Mouse (Mus musculus) kidney, embryonic 15.5 days (tissue): ENCODE measurements around the gene Exo5. TPM values are rescaled to one million over a fixed set of nuclear protein-coding genes. Genes with fewer than 3 reads are reported as not detected.

Experiments used
- ATAC-seq: fragments of 200-750 bp; cut with Nextera tagmentation; replicated peaks from 2 replicates; pipeline ENCODE4 v1.8.0; 2017; ENCODE audit warnings: moderate TSS enrichment; ENCODE audit not compliant: low FRiP score
- H3K27ac ChIP-seq: fragments of 300-500 bp; sonication (generic); 2 replicates; pipeline ENCODE4 v1.5.1; 2015; ENCODE audit warnings: mild to moderate bottlenecking, inconsistent platforms
- H3K27me3 ChIP-seq: fragments of 300-500 bp; sonication (generic); 2 replicates; pipeline ENCODE4 v1.6.1; 2015; ENCODE audit warnings: inconsistent platforms
- H3K36me3 ChIP-seq: fragments of 300-500 bp; sonication (generic); 2 replicates; pipeline ENCODE4 v1.6.1; 2015; ENCODE audit warnings: inconsistent platforms
- H3K4me1 ChIP-seq: fragments of 300-500 bp; sonication (generic); 2 replicates; pipeline ENCODE4 v1.6.1; 2015; ENCODE audit warnings: inconsistent platforms
- H3K4me2 ChIP-seq: fragments of 300-500 bp; sonication (generic); 2 replicates; pipeline ENCODE4 v1.6.1; 2015; ENCODE audit warnings: moderate library complexity, mild to moderate bottlenecking, inconsistent platforms
- H3K4me3 ChIP-seq: fragments of 300-500 bp; sonication (generic); replicated peaks from 2 replicates; pipeline ENCODE4 v1.5.1; 2015; ENCODE audit warnings: mild to moderate bottlenecking, inconsistent platforms
- H3K9ac ChIP-seq: fragments of 300-500 bp; sonication (generic); 2 replicates; pipeline ENCODE4 v1.6.1; 2015; ENCODE audit warnings: mild to moderate bottlenecking, inconsistent platforms
- H3K9me3 ChIP-seq: fragments of 300-500 bp; sonication (generic); replicated peaks from 2 replicates; pipeline ENCODE4 v1.6.1; 2016; ENCODE audit warnings: inconsistent platforms
- WGBS: fragments of 180-500 bp; shearing (Covaris S2); methylation state at CpG from one replicate; pipeline ENCODE4 v1.1.7; 2015; ENCODE audit warnings: mixed read lengths; 5-methylcytosine and 5-hydroxymethylcytosine counted together
- polyA plus RNA-seq: library from polyadenylated mRNA; unstranded; fragments of >200 nt; fragmentation: Nextera tagmentation; extraction: Ambion mirVana; gene quantifications from 2 replicates; pipeline ENCODE4 v1.2.1, GENCODE M21; 2015

Gene Exo5
- polyA plus RNA-seq, 1 experiment from 2014 or later, result 32.7 TPM

- H3K36me3 ChIP-seq, result no peaks in the 10 kb centered on the region
- no peak for ATAC-seq
- 78% methylated on average over 7 of the region's 7 CpGs for WGBS
- no peaks in the 10 kb centered on the region for H3K9me3 ChIP-seq
- no peak overlapping the region for H3K4me3 ChIP-seq
- no peaks in the 10 kb centered on the region for H3K27me3 ChIP-seq
- H3K4me1 ChIP-seq, result peaks cover 14% of the 10 kb centered on the region
- no peak overlapping the region for H3K9ac ChIP-seq
- no peak overlapping the region for H3K27ac ChIP-seq
- H3K4me2 ChIP-seq, result no peak overlapping the region
Measured at GRCm38 (mm10) chr4:120895810-120896584, 28.8 kb downstream of the Exo5 start.

DNA sequence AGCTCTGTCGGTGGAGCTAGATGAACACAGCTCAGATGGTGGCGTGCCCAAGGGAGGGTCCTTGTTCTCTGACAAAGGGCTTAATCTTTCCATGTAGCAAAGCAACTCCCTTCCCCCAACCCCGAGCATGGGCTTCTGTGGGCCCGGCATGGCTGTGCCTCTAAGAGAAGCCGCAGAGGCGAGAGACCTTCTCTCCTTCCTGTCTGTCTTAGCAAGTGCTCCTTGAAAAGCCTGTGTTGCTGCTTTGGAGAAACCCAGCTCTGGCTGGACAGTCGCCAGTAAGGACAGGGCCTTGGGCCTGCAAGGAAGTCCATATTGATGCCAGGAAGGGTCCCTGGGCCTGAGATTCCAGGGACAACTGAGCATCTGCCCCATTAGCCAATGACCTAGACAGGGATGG is 29.6 kb downstream of the Exo5 start:
- WGBS, result 83% methylated on average over 7 of the region's 7 CpGs
- Histone ChIP-seq H3K4me3 (no peak overlapping the region), H3K4me1 (peaks cover 14% of the 10 kb centered on the region), H3K4me2 (no peak overlapping the region), H3K36me3 (no peaks in the 10 kb centered on the region), H3K27ac (no peak overlapping the region), H3K9ac (no peak overlapping the region), H3K27me3 (no peaks in the 10 kb centered on the region), H3K9me3 (no peaks in the 10 kb centered on the region)
- no peak for ATAC-seq

- H3K9me3 ChIP-seq, result no peaks in the 10 kb centered on the region
- H3K36me3 ChIP-seq, result no peaks in the 10 kb centered on the region
- H3K27me3 ChIP-seq, result no peaks in the 10 kb centered on the region
- H3K4me1 ChIP-seq, result peaks cover 14% of the 10 kb centered on the region
- 70% methylated on average over 11 of the region's 11 CpGs for WGBS
- ATAC-seq, result no peak
- H3K4me2 ChIP-seq, result no peak overlapping the region
- H3K9ac ChIP-seq, result no peak overlapping the region
- no peak overlapping the region for H3K4me3 ChIP-seq
- no peak overlapping the region for H3K27ac ChIP-seq
Measured at GRCm38 (mm10) chr4:120894584-120894983, 30.2 kb downstream of the Exo5 start.

- H3K27me3 ChIP-seq, result no peaks in the 10 kb centered on the region
- no peak overlapping the region for H3K4me2 ChIP-seq
- peaks cover 17% of the 10 kb centered on the region for H3K4me1 ChIP-seq
- H3K9ac ChIP-seq, result no peak overlapping the region
- H3K4me3 ChIP-seq, result no peak overlapping the region
- 37% methylated on average over 11 of the region's 11 CpGs for WGBS
- H3K36me3 ChIP-seq, result no peaks in the 10 kb centered on the region
- no peaks in the 10 kb centered on the region for H3K9me3 ChIP-seq
- no peak overlapping the region for H3K27ac ChIP-seq
- peak; percentile 31; the same call in 1 of the 2 replicates for ATAC-seq
Measured at GRCm38 (mm10) chr4:120893656-120894401, 31.0 kb downstream of the Exo5 start.

DNA sequence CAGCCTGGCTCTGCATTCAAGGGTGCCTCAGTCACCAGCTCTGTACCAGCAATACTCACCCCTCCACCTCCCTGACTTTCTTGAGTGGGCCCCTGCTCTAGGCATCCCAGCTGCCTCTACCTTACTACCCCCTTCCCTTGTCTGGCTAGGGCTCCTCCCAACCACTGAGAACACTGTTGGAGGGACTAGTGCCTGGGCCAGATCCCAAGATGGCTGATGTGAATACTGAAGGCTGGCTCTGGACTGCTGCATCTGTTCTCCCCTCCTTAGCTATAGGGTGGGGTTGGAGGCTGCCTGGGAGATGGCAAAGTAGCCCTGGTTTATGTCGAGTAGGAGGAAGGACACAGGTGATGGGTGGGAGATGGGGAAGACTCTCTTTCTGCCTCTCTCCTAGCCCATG is 32.3 kb downstream of the Exo5 start:
- Histone ChIP-seq H3K4me3 (no peak overlapping the region), H3K27me3 (no peaks in the 10 kb centered on the region), H3K4me2 (no peak overlapping the region), H3K36me3 (no peaks in the 10 kb centered on the region), H3K9me3 (no peaks in the 10 kb centered on the region), H3K27ac (no peak overlapping the region), H3K4me1 (peaks cover 17% of the 10 kb centered on the region), H3K9ac (no peak overlapping the region)
- no peak for ATAC-seq
- 73% methylated on average over 1 of the region's 1 CpGs for WGBS

GRCm38 (mm10) chr4:120891960-120892359 is 32.9 kb downstream of the Exo5 start:
- peaks cover 17% of the 10 kb centered on the region for H3K4me1 ChIP-seq
- H3K4me2 ChIP-seq, result no peak overlapping the region
- no peak overlapping the region for H3K9ac ChIP-seq
- no peaks in the 10 kb centered on the region for H3K27me3 ChIP-seq
- no peak for ATAC-seq
- H3K27ac ChIP-seq, result no peak overlapping the region
- H3K9me3 ChIP-seq, result no peaks in the 10 kb centered on the region
- H3K36me3 ChIP-seq, result no peaks in the 10 kb centered on the region
- H3K4me3 ChIP-seq, result no peak overlapping the region

GRCm38 (mm10) chr4:120890754-120891440 is 33.9 kb downstream of the Exo5 start:
- Histone ChIP-seq H3K9me3 (no peaks in the 10 kb centered on the region), H3K36me3 (no peaks in the 10 kb centered on the region), H3K4me2 (no peak overlapping the region), H3K9ac (no peak overlapping the region), H3K4me1 (peaks cover 19% of the 10 kb centered on the region), H3K4me3 (no peak overlapping the region), H3K27me3 (no peaks in the 10 kb centered on the region), H3K27ac (no peak overlapping the region)
- no peak for ATAC-seq
- WGBS, result 65% methylated on average over 11 of the region's 11 CpGs

DNA sequence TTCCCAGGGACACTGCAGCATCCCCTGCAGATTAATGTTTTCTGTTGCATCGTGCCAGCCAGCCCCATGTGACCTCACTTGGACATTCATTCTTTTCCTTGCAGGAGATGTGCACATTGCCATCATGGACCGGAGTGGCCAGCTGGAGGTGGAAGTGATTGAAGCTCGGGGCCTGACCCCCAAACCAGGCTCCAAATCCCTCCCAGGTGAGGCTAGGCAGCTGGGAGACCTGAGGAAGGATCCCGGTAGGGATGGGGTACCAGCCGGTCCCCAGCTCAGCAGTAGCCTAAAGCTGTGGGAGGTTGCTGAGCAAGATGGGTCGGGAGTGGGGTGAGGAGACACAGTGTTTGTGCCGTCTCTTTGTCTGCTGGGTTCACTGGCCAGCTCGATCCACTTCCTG is 35.9 kb downstream of the Exo5 start:
- no peak overlapping the region for H3K4me2 ChIP-seq
- no peak for ATAC-seq
- peaks cover 19% of the 10 kb centered on the region for H3K4me1 ChIP-seq
- H3K27ac ChIP-seq, result no peak overlapping the region
- no peaks in the 10 kb centered on the region for H3K36me3 ChIP-seq
- H3K27me3 ChIP-seq, result no peaks in the 10 kb centered on the region
- H3K9me3 ChIP-seq, result no peaks in the 10 kb centered on the region
- no peak overlapping the region for H3K4me3 ChIP-seq
- WGBS, result 63% methylated on average over 8 of the region's 8 CpGs
- no peak overlapping the region for H3K9ac ChIP-seq

DNA sequence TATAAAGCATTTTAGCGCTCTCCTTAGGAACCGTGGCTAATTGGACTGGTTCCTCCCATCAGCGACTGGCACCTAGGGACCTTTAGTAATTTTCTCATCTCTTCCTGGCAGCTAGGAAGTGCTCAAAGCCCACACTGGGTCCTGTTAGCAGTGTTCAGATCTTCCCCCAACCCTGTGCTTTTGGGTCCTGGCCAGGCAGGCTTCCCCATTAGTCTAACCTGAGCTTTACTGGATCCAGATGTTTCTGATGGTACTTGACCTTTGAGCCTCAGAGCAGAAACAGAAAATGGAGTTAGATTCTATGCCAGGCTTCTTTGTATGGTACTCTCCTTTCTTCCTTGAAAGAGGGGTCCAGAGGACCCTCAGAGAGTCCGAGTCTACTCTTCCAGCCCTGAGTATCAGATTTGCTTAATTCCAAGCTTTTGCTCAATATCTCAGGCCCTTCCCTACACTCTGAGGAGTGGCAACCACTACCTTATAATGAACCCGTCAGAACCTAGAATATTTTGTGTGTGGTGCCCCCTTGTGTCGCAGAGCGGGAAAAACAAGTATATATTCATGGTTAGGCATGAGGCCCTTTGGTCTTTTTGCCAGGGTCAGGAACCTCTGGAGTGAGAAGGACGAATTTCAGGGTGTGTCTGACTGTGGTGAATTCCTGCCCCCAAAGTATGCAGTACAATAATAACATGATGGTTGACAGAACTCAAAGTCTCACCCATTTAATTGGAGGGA is 37.3 kb downstream of the Exo5 start:
- Histone ChIP-seq H3K9me3 (no peaks in the 10 kb centered on the region), H3K36me3 (no peaks in the 10 kb centered on the region), H3K9ac (no peak overlapping the region), H3K4me2 (no peak overlapping the region), H3K27ac (no peak overlapping the region), H3K27me3 (no peaks in the 10 kb centered on the region), H3K4me1 (peaks cover 10% of the 10 kb centered on the region), H3K4me3 (no peak overlapping the region)
- no peak for ATAC-seq
- WGBS, result 34% methylated on average over 8 of the region's 8 CpGs

- ATAC-seq, result no peak
Measured at GRCm38 (mm10) chr4:120886811-120887210, 38.0 kb downstream of the Exo5 start.

DNA sequence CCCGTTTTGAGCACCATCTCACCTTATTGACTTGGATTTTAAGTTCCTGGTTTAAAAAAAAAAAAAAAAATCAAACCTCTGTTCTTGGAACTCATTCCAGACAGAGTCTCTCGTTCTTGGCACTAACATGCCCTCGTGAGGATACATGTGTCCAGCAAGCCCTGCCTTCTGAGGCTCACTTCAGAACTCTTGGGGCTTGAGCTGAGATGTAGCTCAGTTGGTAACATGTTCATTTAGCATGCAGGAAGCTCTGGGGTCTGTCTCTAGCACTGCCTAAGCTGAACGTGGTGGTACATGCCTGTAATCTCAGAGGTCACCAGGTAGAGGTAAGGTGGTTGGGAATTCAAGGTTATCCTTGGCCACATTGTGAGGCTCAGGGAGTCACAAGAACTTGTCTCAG is 38.7 kb downstream of the Exo5 start:
- no peak for ATAC-seq
- Histone ChIP-seq H3K4me2 (no peak overlapping the region), H3K4me3 (no peak overlapping the region), H3K27me3 (no peaks in the 10 kb centered on the region), H3K36me3 (no peaks in the 10 kb centered on the region), H3K27ac (no peak overlapping the region), H3K9me3 (no peaks in the 10 kb centered on the region), H3K9ac (no peak overlapping the region), H3K4me1 (peaks cover 12% of the 10 kb centered on the region)
- 47% methylated on average over 4 of the region's 4 CpGs for WGBS

More at GRCm38 (mm10) chr4:120886811-120887210, 38.0 kb downstream of the Exo5 start:
- Histone ChIP-seq H3K4me2 (no peak overlapping the region), H3K4me1 (peaks cover 12% of the 10 kb centered on the region), H3K27me3 (no peaks in the 10 kb centered on the region), H3K27ac (no peak overlapping the region), H3K9ac (no peak overlapping the region), H3K9me3 (no peaks in the 10 kb centered on the region), H3K4me3 (no peak overlapping the region), H3K36me3 (no peaks in the 10 kb centered on the region)
- 81% methylated on average over 5 of the region's 5 CpGs for WGBS
